Mouse (Mus musculus): ENCODE measurements around the gene Snx10. TPM values are rescaled to one million over a fixed set of nuclear protein-coding genes. Genes with fewer than 3 reads are reported as not detected.
A peak's percentile ranks its signal among the peaks of the same experiment; 100 is the strongest.

Gene Snx10
- polyA plus RNA-seq, 1 experiment from 2014 or later, result 16.1 TPM

GRCm38 (mm10) chr6:51629671-51630070 lies 106.0 kb downstream of the Snx10 start:
- 54% methylated on average over 3 of the region's 3 CpGs for WGBS
- no peak overlapping the region for H3K4me3 ChIP-seq (replicated peaks)
- no peaks in the 10 kb centered on the region for H3K9me3 ChIP-seq (replicated peaks)
- H3K36me3 ChIP-seq, result no peaks in the 10 kb centered on the region
- no peak overlapping the region for H3K4me2 ChIP-seq
- no peak for ATAC-seq (replicated peaks; ENCODE audit: low FRiP score)
- H3K9ac ChIP-seq, result no peak overlapping the region
- H3K27me3 ChIP-seq, result no peaks in the 10 kb centered on the region
- no peak overlapping the region for H3K27ac ChIP-seq
- peaks cover 15% of the 10 kb centered on the region for H3K4me1 ChIP-seq

- H3K4me3 ChIP-seq (replicated peaks), result no peak overlapping the region
- ATAC-seq (replicated peaks; ENCODE audit: low FRiP score), result no peak
Measured at GRCm38 (mm10) chr6:51630184-51630583, 106.5 kb downstream of the Snx10 start.

GRCm38 (mm10) chr6:51632928-51633662 lies 109.4 kb downstream of the Snx10 start:
- Histone ChIP-seq H3K4me3 (replicated peaks) (no peak overlapping the region), H3K36me3 (no peaks in the 10 kb centered on the region), H3K27me3 (no peaks in the 10 kb centered on the region), H3K4me2 (no peak overlapping the region), H3K9me3 (replicated peaks) (no peaks in the 10 kb centered on the region), H3K9ac (no peak overlapping the region), H3K27ac (peak overlapping the region; percentile 72; the same call in 1 of the 2 replicates), H3K4me1 (peaks cover 28% of the 10 kb centered on the region)
- no peak for ATAC-seq (replicated peaks; ENCODE audit: low FRiP score)
- 67% methylated on average over 4 of the region's 4 CpGs for WGBS

More at GRCm38 (mm10) chr6:51630184-51630583, 106.5 kb downstream of the Snx10 start:
- WGBS, result 62% methylated on average over 2 of the region's 2 CpGs
- Histone ChIP-seq H3K4me2 (no peak overlapping the region), H3K36me3 (no peaks in the 10 kb centered on the region), H3K27me3 (no peaks in the 10 kb centered on the region), H3K9me3 (replicated peaks) (no peaks in the 10 kb centered on the region), H3K4me1 (peaks cover 20% of the 10 kb centered on the region), H3K9ac (no peak overlapping the region), H3K27ac (no peak overlapping the region)

GRCm38 (mm10) chr6:51633663-51634362 lies 110.1 kb downstream of the Snx10 start:
- Histone ChIP-seq H3K9me3 (replicated peaks) (no peaks in the 10 kb centered on the region), H3K9ac (no peak overlapping the region), H3K4me2 (no peak overlapping the region), H3K27ac (peak overlapping the region; percentile 72; the same call in 1 of the 2 replicates), H3K36me3 (no peaks in the 10 kb centered on the region), H3K27me3 (no peaks in the 10 kb centered on the region), H3K4me3 (replicated peaks) (no peak overlapping the region), H3K4me1 (peaks cover 28% of the 10 kb centered on the region)
- 35% methylated on average over 8 of the region's 8 CpGs for WGBS
- ATAC-seq (replicated peaks; ENCODE audit: low FRiP score), result no peak

- Histone ChIP-seq H3K9ac (no peak overlapping the region), H3K27me3 (no peaks in the 10 kb centered on the region), H3K4me3 (replicated peaks) (no peak overlapping the region), H3K9me3 (replicated peaks) (no peaks in the 10 kb centered on the region), H3K27ac (no peak overlapping the region), H3K36me3 (no peaks in the 10 kb centered on the region), H3K4me2 (peak overlapping the region; percentile 17; the same call in 1 of the 2 replicates), H3K4me1 (peaks cover 28% of the 10 kb centered on the region)
- ATAC-seq (replicated peaks; ENCODE audit: low FRiP score), result no peak
- 59% methylated on average over 11 of the region's 11 CpGs for WGBS
Measured at GRCm38 (mm10) chr6:51636019-51636568, 112.4 kb downstream of the Snx10 start.

Small RNA genes within 50 kb of the gene (microRNA-seq; reads per million reads assigned to microRNA genes)
- not detected for gene Gm22914

Other genes with a start within 250 kb of the Snx10 start
- 1.9 and 2.2 TPM in 2 replicates for gene Nfe2l3, start 91.2 kb upstream of the Snx10 start, polyA plus RNA-seq (2015; fragmentation: Nextera tagmentation; extraction: Ambion mirVana)
- gene Hnrnpa2b1, start 54.0 kb upstream of the Snx10 start, polyA plus RNA-seq (2015; fragmentation: Nextera tagmentation; extraction: Ambion mirVana), result 2,022 and 2,214 TPM in 2 replicates
- gene Cbx3, start 53.5 kb upstream of the Snx10 start, polyA plus RNA-seq (2015; fragmentation: Nextera tagmentation; extraction: Ambion mirVana), result 476 and 547 TPM in 2 replicates

Measured in kidney, embryonic 15.5 days (tissue).